Mouse (Mus musculus) brain, adult 10 weeks (tissue): ENCODE results near the gene Taf6. TPM values are rescaled to one million over a fixed set of nuclear protein-coding genes. Genes with fewer than 3 reads are reported as not detected.

Experiments
- polyA plus RNA-seq: library from polyadenylated mRNA; stranded (reverse); fragments of 350-450 nt; fragmentation: Illumina TruSeq; extraction: RNeasy Lipid Tissue Mini Kit (QIAGEN cat#74804); gene quantifications from one replicate; pipeline ENCODE4 v1.2.3, GENCODE M21; 2015; ENCODE audit warnings: low read depth, low replicate concordance

The Taf6 gene
- 35.8 TPM for polyA plus RNA-seq

DNA sequence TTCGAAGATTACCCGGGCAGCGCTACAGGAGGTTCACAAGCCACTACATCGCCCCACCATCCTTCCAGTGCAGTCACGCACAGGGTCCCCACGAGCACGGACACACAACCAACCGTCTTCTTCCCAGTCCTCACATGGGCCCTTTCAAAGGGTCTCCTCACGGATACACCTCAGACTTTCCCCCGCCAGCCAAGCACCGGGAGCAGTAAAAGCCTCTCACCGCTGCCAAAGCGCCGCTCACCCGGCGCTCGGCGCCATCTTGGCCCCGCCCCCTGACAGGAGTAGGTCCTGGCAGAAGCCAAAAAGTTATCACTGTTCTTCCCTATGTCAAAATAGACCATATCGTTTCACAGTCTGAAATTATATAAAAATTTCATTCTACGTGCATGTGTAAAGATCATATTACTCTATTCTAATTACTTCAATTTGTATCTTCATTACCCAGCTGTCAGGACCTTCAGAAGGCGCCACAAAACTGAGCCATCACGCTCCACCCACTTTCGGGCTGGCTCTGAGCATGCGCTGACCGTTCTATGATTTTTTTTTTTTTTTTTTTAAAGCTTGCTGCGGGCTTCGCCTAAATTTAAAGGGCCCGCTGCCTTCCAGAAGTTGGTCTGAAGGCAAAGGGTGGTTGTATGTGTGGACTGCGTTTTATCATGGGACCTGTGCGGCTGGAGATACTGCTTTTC, at the start of gene Taf6, which contains the start of gene Cnpy4:
Gene Taf6 (minus strand): TSS at position 502 of the 689 bp plus-strand sequence.
Gene Cnpy4 (plus strand): TSS at position 536 of the 689 bp plus-strand sequence.

DNA sequence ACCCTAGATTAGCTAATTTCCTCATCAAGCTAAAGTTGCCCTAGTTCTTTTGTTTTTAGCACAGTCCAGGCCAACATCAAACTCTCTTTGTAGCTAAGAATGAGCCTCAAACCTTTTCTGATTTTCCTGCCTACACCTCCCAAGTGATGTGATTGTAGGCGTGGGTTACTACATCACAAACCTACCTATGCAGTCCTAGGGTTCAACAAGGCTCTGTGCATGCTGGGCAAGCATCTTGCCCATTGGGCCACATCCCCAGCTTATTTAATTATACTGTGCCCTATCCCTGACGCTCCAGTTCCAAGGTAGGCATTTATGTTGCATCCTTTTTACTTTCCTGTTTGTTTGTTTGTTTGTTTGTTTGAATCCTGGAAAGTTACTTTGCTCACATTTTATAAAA, 38.4 kb upstream of the Taf6 start, which contains the start of gene Nxpe5:
Gene Nxpe5 (plus strand): TSS at position 199 of the 400 bp plus-strand sequence.

DNA sequence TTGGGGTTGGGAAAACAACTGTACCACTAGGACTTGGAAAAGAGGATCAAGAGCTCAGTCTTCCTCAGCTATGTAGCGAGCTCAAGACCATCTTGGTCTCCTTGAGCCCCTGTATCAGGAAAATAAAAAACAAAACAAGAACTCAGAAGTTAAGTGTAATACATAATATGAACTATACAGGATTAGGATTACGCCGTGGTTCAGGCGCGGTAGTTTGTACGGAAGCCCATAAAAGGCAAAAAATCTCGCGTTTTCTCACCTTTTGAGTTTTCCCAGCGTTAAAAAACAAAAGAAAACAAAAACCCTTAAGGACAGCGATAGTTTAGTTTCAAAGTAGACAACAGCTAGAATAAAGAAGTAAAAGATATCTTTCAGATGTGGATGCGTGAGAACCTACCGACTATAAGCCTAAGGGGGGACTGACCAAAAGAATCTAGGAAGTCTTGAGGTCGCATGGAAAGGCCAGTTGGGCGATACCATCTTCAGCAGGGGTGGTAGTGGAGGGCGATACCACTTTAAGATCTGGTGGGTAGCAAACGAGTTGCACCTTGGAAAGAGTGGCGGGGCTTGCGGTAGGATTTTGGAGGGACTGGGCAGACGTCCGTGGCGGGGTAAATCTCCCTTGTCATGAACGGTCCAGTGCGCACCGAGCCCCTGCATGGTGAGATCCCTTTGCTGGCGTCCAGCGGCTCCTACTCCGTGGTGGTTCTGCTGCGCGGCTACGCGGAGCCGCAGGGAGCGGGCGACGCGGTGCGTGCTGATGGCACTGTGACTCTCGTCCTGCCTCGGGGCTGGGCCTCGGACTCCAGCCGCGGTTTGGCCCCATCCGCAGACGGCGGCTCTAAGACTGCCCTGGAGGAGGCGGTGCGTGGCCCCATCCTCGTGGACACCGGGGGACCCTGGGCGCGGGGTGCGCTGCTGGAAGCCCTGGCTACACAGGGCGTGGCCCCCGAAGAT, 6.8 kb upstream of the Taf6 start, which contains the start of gene Mblac1:
Gene Mblac1 (plus strand): TSS at position 544 of the 957 bp plus-strand sequence.

DNA sequence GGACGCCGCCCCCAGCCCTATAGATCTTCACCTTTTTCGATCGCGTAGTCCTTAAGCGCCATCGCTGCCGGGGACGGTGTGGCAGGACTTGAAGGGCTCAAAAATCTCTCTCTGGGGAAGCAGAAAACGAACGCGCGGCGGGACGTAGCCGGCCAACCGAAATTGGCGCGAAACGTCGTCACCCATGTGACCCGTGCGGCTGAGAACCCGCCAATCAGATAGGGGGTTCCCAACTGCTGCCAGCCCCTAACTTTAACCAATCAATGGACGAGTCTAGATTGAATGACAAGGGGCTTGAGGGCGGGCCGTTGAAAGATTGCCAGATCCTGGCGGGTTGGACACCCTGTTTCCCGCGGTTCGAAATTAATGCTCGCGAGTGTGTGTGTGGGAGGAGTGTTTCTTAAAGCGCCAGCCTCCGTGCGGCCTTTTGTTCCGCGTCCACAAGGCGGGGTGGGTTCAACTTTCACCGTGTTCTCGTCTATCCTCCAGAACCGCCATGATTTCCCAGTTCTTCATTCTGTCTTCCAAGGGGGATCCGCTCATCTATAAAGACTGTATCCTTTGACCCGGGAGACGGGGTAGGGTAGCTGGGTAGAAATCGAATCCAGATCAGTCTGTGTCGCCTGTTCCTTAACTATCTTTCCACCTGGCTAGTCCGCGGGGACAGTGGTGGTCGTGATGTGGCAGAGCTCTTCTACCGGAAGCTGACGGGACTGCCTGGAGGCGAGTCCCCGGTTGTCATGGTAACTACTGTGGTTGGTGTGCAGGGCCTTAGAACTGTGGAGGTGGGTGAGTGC, 15.4 kb downstream of the Taf6 start, which contains the start of the genes Ap4m1 and Mcm7:
Gene Ap4m1 (plus strand): TSS at position 308 of the 797 bp plus-strand sequence.
Gene Mcm7 (minus strand): TSS at position 728 of the 797 bp plus-strand sequence.

DNA sequence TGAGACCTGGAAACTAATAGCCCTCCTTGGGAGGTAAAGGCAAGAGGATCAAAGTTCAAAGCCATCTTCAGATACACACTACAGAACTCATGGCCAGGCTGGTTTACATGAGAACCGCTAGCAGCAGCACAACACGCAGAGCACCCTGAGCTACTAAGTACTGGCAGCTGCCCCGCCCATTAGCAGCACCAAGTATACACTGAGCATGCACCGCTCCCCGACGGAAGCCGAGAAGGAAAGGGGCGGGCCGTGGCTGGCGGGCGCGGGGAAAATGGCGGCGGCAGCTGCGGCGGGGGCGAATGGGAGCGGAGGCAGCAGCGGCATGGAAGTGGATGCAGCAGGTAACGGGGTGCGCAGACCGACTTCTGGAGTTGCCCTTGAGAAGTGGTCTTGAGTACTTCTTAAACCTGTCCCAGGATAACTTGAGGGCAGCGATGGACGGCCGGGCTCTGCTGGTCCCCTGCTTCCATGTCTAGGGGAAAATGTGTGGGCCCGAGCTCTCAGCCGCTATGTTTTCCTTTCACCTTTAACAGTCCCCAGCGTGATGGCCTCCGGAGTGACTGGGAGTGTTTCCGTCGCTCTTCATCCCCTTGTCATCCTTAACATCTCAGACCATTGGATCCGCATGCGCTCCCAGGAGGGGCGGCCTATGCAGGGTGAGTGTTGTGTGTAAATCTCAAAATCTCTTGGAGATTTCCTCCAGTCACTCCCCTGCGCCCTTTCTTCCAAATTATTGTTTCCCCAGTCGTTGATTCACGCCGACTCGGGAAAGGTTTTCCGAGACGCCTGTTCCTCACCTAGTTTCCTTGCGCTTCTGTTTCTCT, 26.2 kb downstream of the Taf6 start, which contains the start of gene Cops6:
Gene Cops6 (plus strand): TSS at position 230 of the 824 bp plus-strand sequence.

DNA sequence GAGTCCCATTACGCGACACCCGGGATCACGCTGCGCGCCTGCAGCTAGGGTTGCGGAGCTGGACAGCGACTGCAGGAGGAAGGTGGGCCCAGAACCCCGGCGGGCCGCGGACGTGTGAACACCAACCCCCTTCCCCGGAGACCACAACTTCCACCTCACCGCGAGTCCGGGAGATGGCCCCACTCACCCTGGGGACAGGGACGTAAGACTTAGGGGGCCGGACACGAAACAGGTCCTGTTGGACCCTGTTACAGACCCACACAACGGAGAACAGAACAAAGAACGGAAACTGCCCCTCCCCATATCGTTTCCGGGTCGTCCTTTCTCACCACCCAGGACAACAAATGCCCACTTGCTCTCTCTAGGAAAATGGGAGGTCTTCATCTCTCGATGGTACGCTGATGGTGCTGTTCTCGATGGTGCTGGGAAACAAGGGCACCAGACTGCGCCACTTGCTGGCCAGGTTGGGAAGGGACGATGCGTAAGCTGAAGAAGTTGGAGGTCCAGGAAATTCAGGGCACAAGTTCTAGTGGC, 31.7 kb downstream of the Taf6 start, which contains the start of gene Zfp113:
Gene Zfp113 (minus strand): TSS at position 302 of the 534 bp plus-strand sequence.

Other genes with a start within 250 kb of the Taf6 start
- gene Gjc3, start 224.4 kb downstream of the Taf6 start, polyA plus RNA-seq: 48.5 TPM
- 0.52 TPM for gene Azgp1, start 205.9 kb downstream of the Taf6 start, polyA plus RNA-seq
- not detected for gene Smok3a, start 166.2 kb downstream of the Taf6 start, polyA plus RNA-seq
- gene Smok3b, start 166.0 kb downstream of the Taf6 start, polyA plus RNA-seq: not detected
- not detected for gene Smok3c, start 134.3 kb downstream of the Taf6 start, polyA plus RNA-seq
- 15.8 TPM for gene Zkscan1, start 102.4 kb downstream of the Taf6 start, polyA plus RNA-seq
- gene Zscan21, start 70.5 kb downstream of the Taf6 start, polyA plus RNA-seq: 19.4 TPM
- 10.5 TPM for gene Zfp113, start 31.7 kb downstream of the Taf6 start, polyA plus RNA-seq
- 205 TPM for gene Cops6, start 26.4 kb downstream of the Taf6 start, polyA plus RNA-seq
- gene Ap4m1, start 15.4 kb downstream of the Taf6 start, polyA plus RNA-seq: 18.4 TPM
- gene Mcm7, start 15.0 kb downstream of the Taf6 start, polyA plus RNA-seq: 18.1 TPM
- gene Cnpy4, start within 50 bp of the Taf6 start, polyA plus RNA-seq: 13.7 TPM
- gene Mblac1, start 6.9 kb upstream of the Taf6 start, polyA plus RNA-seq: 5.7 TPM
- gene Nxpe5, start 38.4 kb upstream of the Taf6 start, polyA plus RNA-seq: not detected
- 90.5 TPM for gene Lamtor4, start 68.0 kb upstream of the Taf6 start, polyA plus RNA-seq
- gene BC037034, start 76.6 kb upstream of the Taf6 start, polyA plus RNA-seq: 48.4 TPM
- gene Gal3st4, start 85.4 kb upstream of the Taf6 start, polyA plus RNA-seq: 3.6 TPM
- not detected for gene Gm43720, start 92.5 kb upstream of the Taf6 start, polyA plus RNA-seq
- 3.5 TPM for gene Gpc2, start 92.6 kb upstream of the Taf6 start, polyA plus RNA-seq
- 1.1 TPM for gene Stag3, start 92.8 kb upstream of the Taf6 start, polyA plus RNA-seq
- not detected for gene Pvrig, start 154.5 kb upstream of the Taf6 start, polyA plus RNA-seq